Mouse (Mus musculus) hindbrain, embryonic 15.5 days (tissue): ENCODE measurements around the gene Adgrg7. TPM values are rescaled to one million over a fixed set of nuclear protein-coding genes. Genes with fewer than 3 reads are reported as not detected.

Experiments
- ATAC-seq: fragments of 200-750 bp; cut with Nextera tagmentation; 2 replicates; pipeline ENCODE4 v1.8.0; 2017; ENCODE audit warnings: low read depth, moderate number of reproducible peaks, moderate TSS enrichment; ENCODE audit not compliant: low FRiP score
- H3K27ac ChIP-seq: fragments of 300-500 bp; sonication (generic); replicated peaks from 2 replicates; pipeline ENCODE4 v1.5.1; 2015; ENCODE audit warnings: mild to moderate bottlenecking, inconsistent platforms
- H3K27me3 ChIP-seq: fragments of 300-500 bp; sonication (generic); 2 replicates; pipeline ENCODE4 v1.6.1; 2015; ENCODE audit warnings: control low read depth, inconsistent platforms
- H3K36me3 ChIP-seq: fragments of 300-500 bp; sonication (generic); 2 replicates; pipeline ENCODE4 v1.6.1; 2015; ENCODE audit warnings: control low read depth, inconsistent platforms
- H3K4me1 ChIP-seq: fragments of 300-500 bp; sonication (generic); replicated peaks from 2 replicates; pipeline ENCODE4 v1.6.1; 2015; ENCODE audit warnings: control low read depth, inconsistent platforms
- H3K4me2 ChIP-seq: fragments of 300-500 bp; sonication (generic); 2 replicates; pipeline ENCODE4 v1.6.1; 2015; ENCODE audit warnings: moderate library complexity, mild to moderate bottlenecking, inconsistent platforms
- H3K4me3 ChIP-seq: fragments of 300-500 bp; sonication (generic); 2 replicates; pipeline ENCODE4 v1.5.1; 2015; ENCODE audit warnings: mild to moderate bottlenecking, inconsistent platforms
- H3K9ac ChIP-seq: fragments of 300-500 bp; sonication (generic); 2 replicates; pipeline ENCODE4 v1.6.1; 2015; ENCODE audit warnings: inconsistent platforms
- H3K9me3 ChIP-seq: fragments of 300-500 bp; sonication (generic); 2 replicates; pipeline ENCODE4 v1.6.1; 2016; ENCODE audit warnings: control low read depth, inconsistent platforms
- WGBS: fragments of 180-500 bp; shearing (Covaris S2); methylation state at CpG from one replicate; pipeline ENCODE4 v1.1.7; 2015; 5-methylcytosine and 5-hydroxymethylcytosine counted together
- polyA plus RNA-seq: library from polyadenylated mRNA; unstranded; fragments of >200 nt; fragmentation: Nextera tagmentation; extraction: Ambion mirVana; gene quantifications from 2 replicates; pipeline ENCODE4 v1.2.1, GENCODE M21; 2015

The Adgrg7 gene
- not detected in 2 replicates for polyA plus RNA-seq

DNA sequence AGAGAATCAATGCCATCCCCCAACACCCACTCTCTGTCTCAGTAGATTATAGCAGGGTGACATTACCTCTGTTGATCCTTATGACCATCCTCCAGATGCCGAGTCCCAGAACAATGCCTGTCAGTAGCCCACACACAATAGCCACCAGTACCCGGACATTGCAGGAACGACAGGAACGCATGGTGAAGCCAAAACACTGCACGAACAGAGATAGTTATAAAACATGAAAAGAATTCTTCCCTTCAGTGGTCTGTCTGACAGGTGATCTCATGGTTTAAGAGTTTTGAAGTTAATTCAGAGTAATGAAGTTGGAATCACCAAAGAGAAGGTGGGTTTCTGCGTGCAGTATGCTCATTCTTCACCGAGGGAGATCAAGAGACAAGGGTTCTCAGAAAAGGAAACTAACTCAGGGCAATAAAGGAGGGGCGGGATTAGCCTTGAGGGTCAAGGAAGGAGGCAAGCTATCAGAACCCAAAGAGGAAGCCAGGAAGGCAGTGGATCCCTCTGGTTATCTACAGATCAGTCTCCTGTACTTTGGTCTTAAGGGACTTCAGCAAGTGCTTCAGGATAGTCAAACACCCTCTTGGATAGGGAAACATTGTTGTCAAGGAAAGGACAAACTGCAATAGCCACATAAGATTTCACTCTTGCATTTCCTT lies at the start of gene Adgrg7:
Gene Adgrg7 (minus strand): TSS at position 375 of the 659 bp plus-strand sequence.
- WGBS, result 78% methylated on average over 8 of the region's 8 CpGs
- H3K9me3 ChIP-seq, result no peaks in the 10 kb centered on the region
- no peak within 1 kb of the TSS for H3K4me3 ChIP-seq
- no peaks in the 10 kb centered on the region for H3K36me3 ChIP-seq
- no peak within 1 kb of the TSS for H3K4me2 ChIP-seq
- H3K27ac ChIP-seq, result no peak within 1 kb of the TSS
- no peaks in the 10 kb centered on the region for H3K27me3 ChIP-seq
- no peak within 1 kb of the TSS for H3K9ac ChIP-seq
- H3K4me1 ChIP-seq, result no peaks in the 10 kb centered on the region
- no peak for ATAC-seq

DNA sequence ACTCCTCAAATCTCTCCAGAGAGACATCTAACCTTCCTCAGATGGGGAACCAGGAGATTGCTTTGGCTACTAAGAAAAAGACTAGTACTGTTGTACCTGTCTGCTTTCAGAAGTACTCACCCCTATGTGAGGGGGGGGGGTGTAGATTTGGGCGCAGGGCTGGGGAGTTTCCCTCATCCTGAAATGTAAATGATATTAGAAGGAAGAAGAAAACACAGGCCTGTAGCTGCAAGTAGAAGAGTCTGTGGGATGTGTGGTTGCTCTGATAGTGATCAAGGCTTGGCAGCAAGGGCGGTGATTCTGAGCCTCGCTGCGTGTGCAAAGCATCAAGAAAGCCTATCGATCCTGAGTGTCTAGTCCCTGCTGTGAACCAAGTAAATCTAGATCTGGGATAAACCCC lies 47.3 kb upstream of the Adgrg7 start:
- Histone ChIP-seq H3K4me2 (no peak overlapping the region), H3K4me1 (no peaks in the 10 kb centered on the region), H3K9me3 (no peaks in the 10 kb centered on the region), H3K27ac (no peak overlapping the region), H3K9ac (no peak overlapping the region), H3K36me3 (no peaks in the 10 kb centered on the region), H3K27me3 (no peaks in the 10 kb centered on the region), H3K4me3 (no peak overlapping the region)
- no peak for ATAC-seq
- 87% methylated on average over 5 of the region's 5 CpGs for WGBS

DNA sequence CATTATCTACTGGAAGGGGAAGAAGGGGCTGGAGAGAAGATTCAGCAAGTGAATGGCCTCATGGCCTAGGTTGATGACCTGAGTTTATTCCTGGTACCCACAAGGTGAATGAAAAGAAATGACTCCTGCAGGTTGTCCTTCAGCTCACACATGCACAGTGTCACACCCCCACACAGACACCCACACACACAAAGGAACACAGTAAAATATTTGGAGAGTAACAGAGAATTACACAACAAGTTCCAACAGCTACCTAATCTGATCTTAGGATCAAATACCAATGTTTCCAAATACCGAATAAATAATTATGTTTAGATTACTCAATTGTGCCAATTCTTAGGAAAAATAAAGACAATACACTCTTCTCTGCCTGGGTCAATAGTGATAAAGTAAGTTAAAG lies 37.7 kb upstream of the Adgrg7 start:
- no peak overlapping the region for H3K27ac ChIP-seq
- no peaks in the 10 kb centered on the region for H3K4me1 ChIP-seq
- WGBS, result 98% methylated on average over 1 of the region's 1 CpGs
- ATAC-seq, result no peak
- H3K9me3 ChIP-seq, result no peaks in the 10 kb centered on the region
- H3K4me2 ChIP-seq, result no peak overlapping the region
- no peak overlapping the region for H3K9ac ChIP-seq
- no peaks in the 10 kb centered on the region for H3K36me3 ChIP-seq
- no peaks in the 10 kb centered on the region for H3K27me3 ChIP-seq
- H3K4me3 ChIP-seq, result no peak overlapping the region

DNA sequence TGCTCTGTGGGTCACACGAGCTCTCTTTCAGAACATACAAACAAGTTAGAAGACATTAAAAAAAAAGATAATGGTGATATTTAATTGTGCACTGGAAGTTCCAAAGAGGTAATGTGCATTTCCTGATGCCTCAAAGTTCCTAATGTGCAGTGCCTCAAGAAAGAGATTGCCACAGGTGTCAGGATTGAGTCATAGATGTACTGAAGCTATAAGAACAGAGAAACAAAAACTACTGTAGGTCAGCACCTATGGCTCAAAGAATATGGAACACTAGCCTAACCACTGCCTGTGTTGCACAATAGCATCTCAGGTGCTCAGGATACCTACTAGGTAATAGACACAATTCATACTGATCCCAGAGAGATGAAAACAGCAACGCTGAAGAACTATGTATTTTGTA lies 36.3 kb upstream of the Adgrg7 start:
- H3K27ac ChIP-seq, result no peak overlapping the region
- no peaks in the 10 kb centered on the region for H3K9me3 ChIP-seq
- no peak overlapping the region for H3K9ac ChIP-seq
- no peaks in the 10 kb centered on the region for H3K27me3 ChIP-seq
- 94% methylated on average over 2 of the region's 2 CpGs for WGBS
- H3K4me1 ChIP-seq, result no peaks in the 10 kb centered on the region
- ATAC-seq, result no peak
- H3K36me3 ChIP-seq, result no peaks in the 10 kb centered on the region
- no peak overlapping the region for H3K4me3 ChIP-seq
- H3K4me2 ChIP-seq, result no peak overlapping the region

DNA sequence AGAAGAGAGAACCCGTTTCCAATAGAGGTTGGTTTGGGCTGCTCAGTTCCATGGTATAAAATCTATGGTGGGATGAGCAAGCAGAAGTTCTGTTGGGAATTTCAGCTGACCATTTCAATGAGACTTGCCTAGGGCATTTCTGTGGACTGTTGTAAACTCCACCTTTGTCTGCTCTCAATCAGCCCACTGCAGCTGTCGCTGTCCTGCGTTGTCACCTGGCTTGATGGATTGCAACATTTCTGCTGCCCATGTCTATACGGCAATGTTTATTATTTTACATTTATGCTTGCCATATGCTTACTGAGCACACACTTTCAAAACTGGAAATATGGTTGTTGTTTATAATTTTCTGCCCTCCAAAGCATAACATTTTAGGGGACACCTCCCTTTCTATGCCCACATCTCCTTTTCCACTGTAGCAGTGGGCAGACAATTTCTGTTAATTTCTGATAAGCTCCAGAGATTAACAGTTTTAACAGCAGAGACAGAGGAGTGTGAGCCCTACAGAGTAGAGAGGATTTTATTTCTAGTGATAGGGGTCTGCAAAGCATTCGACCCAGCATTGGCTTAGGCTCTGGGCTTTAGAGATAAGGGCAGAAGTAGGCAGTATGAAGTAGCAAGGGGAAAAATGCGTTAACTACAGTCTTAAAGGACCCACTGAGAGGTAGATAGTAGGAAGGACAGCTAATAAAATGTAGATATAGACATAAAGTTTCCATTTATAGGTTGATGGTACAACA lies 5.9 kb upstream of the Adgrg7 start:
- H3K27me3 ChIP-seq, result no peaks in the 10 kb centered on the region
- WGBS, result 84% methylated on average over 6 of the region's 6 CpGs
- H3K4me3 ChIP-seq, result no peak overlapping the region
- no peaks in the 10 kb centered on the region for H3K4me1 ChIP-seq
- no peak overlapping the region for H3K9ac ChIP-seq
- H3K9me3 ChIP-seq, result no peaks in the 10 kb centered on the region
- H3K36me3 ChIP-seq, result no peaks in the 10 kb centered on the region
- ATAC-seq, result no peak
- H3K27ac ChIP-seq, result no peak overlapping the region
- H3K4me2 ChIP-seq, result no peak overlapping the region

DNA sequence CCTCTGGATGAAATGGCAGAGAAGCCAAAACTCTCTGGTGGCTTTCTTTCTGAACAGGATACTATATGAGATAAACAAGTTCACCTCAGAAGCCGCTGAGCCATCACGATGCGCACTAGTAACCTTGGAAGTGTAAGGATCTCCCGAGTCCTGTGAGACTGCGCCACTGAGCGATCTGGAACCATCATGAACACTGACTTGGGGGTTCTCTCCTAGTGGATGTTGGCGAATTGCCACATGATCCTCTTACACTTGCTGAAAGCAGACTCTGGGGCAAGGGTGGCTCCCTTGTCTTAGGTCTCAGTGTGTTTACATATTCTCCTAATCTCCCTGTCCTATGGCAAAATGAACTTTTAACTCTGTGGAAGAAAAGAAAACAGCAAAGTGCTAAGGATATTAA lies 5.3 kb upstream of the Adgrg7 start:
- no peaks in the 10 kb centered on the region for H3K27me3 ChIP-seq
- ATAC-seq, result no peak
- H3K4me3 ChIP-seq, result no peak overlapping the region
- H3K4me2 ChIP-seq, result no peak overlapping the region
- WGBS, result 88% methylated on average over 7 of the region's 7 CpGs
- no peak overlapping the region for H3K9ac ChIP-seq
- H3K4me1 ChIP-seq, result no peaks in the 10 kb centered on the region
- no peaks in the 10 kb centered on the region for H3K9me3 ChIP-seq
- no peaks in the 10 kb centered on the region for H3K36me3 ChIP-seq
- no peak overlapping the region for H3K27ac ChIP-seq

DNA sequence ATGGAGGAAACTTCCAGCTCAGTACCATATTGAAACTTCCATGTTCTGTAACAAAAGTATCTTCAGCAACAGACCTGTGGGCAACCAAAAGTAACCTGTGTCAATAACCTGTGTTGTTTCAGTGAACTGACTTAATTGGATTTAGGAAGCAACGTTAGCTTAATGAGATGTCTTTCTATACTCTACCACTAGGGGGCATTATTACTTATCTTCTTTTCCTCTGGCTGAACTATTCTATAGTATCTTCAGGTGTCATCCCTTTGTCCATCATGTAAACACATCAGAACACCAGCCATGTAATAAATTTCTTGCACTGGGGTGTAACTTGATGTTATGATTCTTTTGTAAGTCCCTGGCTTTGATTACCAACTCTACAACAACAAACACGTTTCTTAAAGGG lies 4.8 kb upstream of the Adgrg7 start:
- no peak overlapping the region for H3K9ac ChIP-seq
- no peaks in the 10 kb centered on the region for H3K27me3 ChIP-seq
- no peak overlapping the region for H3K27ac ChIP-seq
- 43% methylated on average over 2 of the region's 2 CpGs for WGBS
- H3K4me2 ChIP-seq, result no peak overlapping the region
- H3K9me3 ChIP-seq, result no peaks in the 10 kb centered on the region
- no peak for ATAC-seq
- H3K4me3 ChIP-seq, result no peak overlapping the region
- H3K36me3 ChIP-seq, result no peaks in the 10 kb centered on the region
- H3K4me1 ChIP-seq, result no peaks in the 10 kb centered on the region

DNA sequence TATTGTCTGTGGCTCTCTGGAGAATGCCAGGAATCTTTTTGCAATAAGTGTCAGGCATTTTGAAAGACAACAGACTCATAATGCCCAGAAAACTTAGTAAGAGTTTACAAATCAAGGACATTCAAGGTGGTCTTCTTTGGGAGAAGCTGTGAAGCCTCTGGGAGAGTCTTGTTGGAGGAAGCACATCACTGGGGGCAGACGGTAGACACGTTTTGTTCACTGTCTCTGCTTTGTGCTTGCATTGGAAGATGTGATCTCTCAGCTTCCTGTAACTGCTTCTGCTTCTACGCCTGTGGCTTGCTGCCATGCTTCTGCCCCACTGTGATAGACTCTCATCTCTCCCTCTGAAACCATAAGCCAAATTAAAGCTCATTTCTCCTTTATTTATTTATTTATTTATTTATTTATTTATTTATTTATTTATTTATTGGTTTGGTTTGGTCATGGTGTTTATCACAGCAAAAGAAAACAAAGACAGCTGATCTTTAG lies 3.9 kb upstream of the Adgrg7 start:
- Histone ChIP-seq H3K9ac (no peak overlapping the region), H3K4me2 (no peak overlapping the region), H3K27ac (no peak overlapping the region), H3K27me3 (no peaks in the 10 kb centered on the region), H3K9me3 (no peaks in the 10 kb centered on the region), H3K36me3 (no peaks in the 10 kb centered on the region), H3K4me1 (no peaks in the 10 kb centered on the region), H3K4me3 (no peak overlapping the region)
- WGBS, result 84% methylated on average over 3 of the region's 3 CpGs
- ATAC-seq, result no peak

DNA sequence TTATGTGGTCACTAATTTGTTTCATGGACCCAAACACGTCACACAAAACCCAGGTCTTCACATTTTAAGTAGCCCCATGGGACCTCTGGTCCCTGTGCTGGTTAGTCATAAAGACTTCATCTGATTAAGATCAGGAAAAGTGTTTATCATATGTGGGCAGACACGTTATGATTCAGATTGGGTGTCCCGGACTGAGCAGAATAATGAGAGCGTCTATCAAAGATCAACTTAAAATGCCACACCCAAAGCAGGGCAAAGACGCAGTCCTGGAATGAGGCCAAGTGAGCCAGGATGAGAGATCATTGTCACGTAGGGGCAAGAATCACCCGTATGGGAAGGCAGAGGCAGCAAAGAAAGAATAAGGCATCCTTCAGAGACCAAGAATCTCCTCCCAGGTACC lies 3.2 kb upstream of the Adgrg7 start:
- H3K9ac ChIP-seq, result no peak overlapping the region
- H3K4me1 ChIP-seq, result no peaks in the 10 kb centered on the region
- 76% methylated on average over 7 of the region's 7 CpGs for WGBS
- no peaks in the 10 kb centered on the region for H3K9me3 ChIP-seq
- no peaks in the 10 kb centered on the region for H3K27me3 ChIP-seq
- H3K4me2 ChIP-seq, result no peak overlapping the region
- H3K4me3 ChIP-seq, result no peak overlapping the region
- no peaks in the 10 kb centered on the region for H3K36me3 ChIP-seq
- ATAC-seq, result no peak
- no peak overlapping the region for H3K27ac ChIP-seq

DNA sequence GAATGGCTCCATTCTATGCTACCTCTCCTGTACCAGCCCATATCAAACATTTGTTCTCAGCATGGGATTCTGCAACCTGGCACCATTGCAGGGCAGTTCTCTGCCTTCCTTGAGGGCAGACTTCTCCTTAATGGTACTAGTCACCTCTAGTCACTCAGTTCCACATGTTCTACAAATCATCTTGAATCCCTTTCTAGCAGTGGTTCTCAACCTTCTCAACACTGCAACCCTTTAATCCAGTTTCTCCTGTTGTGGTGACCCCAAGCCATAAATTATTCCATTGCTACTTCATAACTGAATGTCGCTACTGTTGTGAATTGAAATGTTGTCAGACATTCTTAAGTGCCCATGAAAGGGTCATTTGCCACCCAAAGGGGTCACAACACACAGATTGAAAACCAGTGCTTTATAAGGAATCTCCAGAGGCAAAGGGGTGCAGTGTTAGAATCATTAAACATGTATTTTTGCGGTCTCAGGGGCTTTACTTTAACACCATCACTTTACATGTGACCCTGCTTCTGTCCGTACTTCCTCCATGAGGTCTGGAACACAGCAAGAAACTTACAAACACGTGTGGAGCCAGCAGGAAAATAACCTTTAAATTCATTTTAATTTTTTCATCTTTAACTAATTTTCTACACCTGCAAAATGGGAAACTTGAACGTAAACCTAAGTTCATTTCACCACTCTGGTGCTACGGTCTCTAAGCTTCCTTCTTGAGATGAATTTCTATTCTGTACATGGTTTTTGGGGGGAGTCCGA lies 1.1 kb downstream of the Adgrg7 start:
- Histone ChIP-seq H3K4me3 (no peak overlapping the region), H3K36me3 (no peaks in the 10 kb centered on the region), H3K27ac (no peak overlapping the region), H3K9ac (no peak overlapping the region), H3K4me1 (no peaks in the 10 kb centered on the region), H3K9me3 (no peaks in the 10 kb centered on the region), H3K27me3 (no peaks in the 10 kb centered on the region), H3K4me2 (no peak overlapping the region)
- 88% methylated on average over 7 of the region's 7 CpGs for whole genome bisulfite sequencing
- ATAC-seq, result no peak

DNA sequence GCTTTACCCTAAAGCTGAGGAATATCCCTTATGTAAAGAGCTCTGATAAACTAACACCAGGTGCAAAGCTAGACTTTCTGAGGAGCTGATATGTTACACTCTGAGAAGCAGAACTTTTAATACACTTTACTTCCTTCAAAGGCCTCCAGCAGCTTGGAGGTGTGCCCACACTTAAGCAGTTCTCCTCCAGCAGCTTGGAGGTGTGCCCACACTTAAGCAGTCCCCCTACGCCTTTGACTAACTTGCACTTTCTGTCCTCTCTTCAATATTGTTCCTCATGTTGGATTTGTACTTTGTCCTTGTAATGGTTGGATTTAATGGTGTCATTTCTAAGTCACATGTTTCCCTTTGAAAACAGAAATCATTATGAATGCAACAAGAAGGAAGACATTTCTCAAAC lies 1.9 kb downstream of the Adgrg7 start:
- Histone ChIP-seq H3K27ac (no peak overlapping the region), H3K36me3 (no peaks in the 10 kb centered on the region), H3K9me3 (no peaks in the 10 kb centered on the region), H3K4me3 (no peak overlapping the region), H3K4me1 (no peaks in the 10 kb centered on the region), H3K4me2 (no peak overlapping the region), H3K9ac (no peak overlapping the region), H3K27me3 (no peaks in the 10 kb centered on the region)
- ATAC-seq, result no peak
- 87% methylated on average over 1 of the region's 1 CpGs for WGBS

DNA sequence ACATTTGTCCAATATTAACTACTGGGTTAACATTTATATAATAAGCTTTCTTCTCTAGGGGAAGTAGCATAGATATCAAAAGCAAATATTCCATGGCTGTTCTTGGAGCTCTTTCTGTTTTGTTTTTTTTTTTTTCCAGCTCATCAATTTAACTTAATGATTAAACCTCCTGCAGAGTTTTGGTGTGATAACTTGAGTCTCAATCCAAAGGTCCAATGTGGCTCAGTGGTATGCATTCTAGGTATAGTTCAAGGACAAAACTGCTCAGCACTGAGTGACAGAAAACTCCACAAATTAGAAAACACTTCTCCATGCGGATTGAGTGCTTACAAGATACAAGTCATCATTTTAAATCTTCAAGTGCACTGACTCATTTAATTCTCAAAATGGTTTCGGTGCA lies 9.7 kb downstream of the Adgrg7 start:
- Histone ChIP-seq H3K4me1 (no peaks in the 10 kb centered on the region), H3K4me3 (no peak overlapping the region), H3K36me3 (no peaks in the 10 kb centered on the region), H3K27me3 (no peaks in the 10 kb centered on the region), H3K9ac (no peak overlapping the region), H3K27ac (no peak overlapping the region), H3K9me3 (no peaks in the 10 kb centered on the region), H3K4me2 (no peak overlapping the region)
- whole genome bisulfite sequencing, result 88% methylated on average over 2 of the region's 2 CpGs
- no peak for ATAC-seq
